ENCODE assay signal across 8 mouse cellular contexts in genomic region chr14:78849961-78850578, GRCm38 (mm10). TPM values are rescaled to one million over a fixed set of nuclear protein-coding genes. Genes with fewer than 3 reads are reported as not detected.
DNase-seq lines count a peak whose midpoint lies in the region; ATAC-seq and TF ChIP-seq lines count a peak whose summit lies in the region.

No protein-coding gene starts in this region.

- TF ChIP-seq CTCF in brain, embryonic 14.5 days (IDR thresholded peaks at IDR 0.05; ENCODE audit: borderline replicate concordance, extremely low read depth, insufficient read depth, insufficient read length): no peak

- H3K27ac ChIP-seq in hindbrain, embryonic 15.5 days (replicated peaks): no peak overlapping the region

- peak overlapping the region; percentile 82 for H3K4me2 ChIP-seq in hindbrain, embryonic 15.5 days
- H3K4me2 ChIP-seq in myocyte (ENCODE audit: low read depth): peak overlapping the region; percentile 83

- peak overlapping the region; percentile 56 for H3ac ChIP-seq in myocyte (ENCODE audit: control insufficient read depth, insufficient read length)

- H3K79me2 ChIP-seq in myocyte (ENCODE audit: control insufficient read depth, insufficient read depth): no peaks in the 10 kb centered on the region

- peaks cover 19% of the 10 kb centered on the region for H3K4me1 ChIP-seq in hindbrain, embryonic 15.5 days (replicated peaks)

- peak overlapping the region; percentile 64; the same call in 1 of the 2 replicates for H3K4me3 ChIP-seq in hindbrain, embryonic 15.5 days
- peak overlapping the region; percentile 41 for H3K4me3 ChIP-seq in myocyte

- H3K27me3 ChIP-seq in hindbrain, embryonic 15.5 days: no peaks in the 10 kb centered on the region
- no peaks in the 10 kb centered on the region for H3K27me3 ChIP-seq in myocyte (ENCODE audit: control insufficient read depth, insufficient read depth, insufficient read length)

- DNase-seq in kidney, postnatal 10 days: peak; percentile 19
- DNase-seq in kidney, postnatal 14 days: no peak
- DNase-seq in brain, embryonic 14.5 days (ENCODE audit: low read depth): peak; percentile 9
- DNase-seq in thymus, postnatal 36 days: no peak
- no peak for DNase-seq in layer of hippocampus, postnatal 25 days (ENCODE audit: extremely low spot score in 1 of 2, low spot score in 1 of 2)
- no peak for DNase-seq in layer of hippocampus, postnatal 36 days

- ATAC-seq in hindbrain, embryonic 15.5 days (ENCODE audit: low FRiP score, low read depth): no peak

- WGBS in hindbrain, embryonic 15.5 days: 46% methylated on average over 5 of the region's 5 CpGs

- TF ChIP-seq POLR2A in brain, embryonic 14.5 days (IDR thresholded peaks at IDR 0.05; ENCODE audit: borderline replicate concordance, extremely low read depth, insufficient read depth, insufficient read length, poor library complexity, severe bottlenecking): no peak
- no peak for TF ChIP-seq POLR2A in myocyte (IDR thresholded peaks at IDR 0.05; ENCODE audit: insufficient read length, low read depth)

- no peaks in the 10 kb centered on the region for H3K36me3 ChIP-seq in hindbrain, embryonic 15.5 days
- no peaks in the 10 kb centered on the region for H3K36me3 ChIP-seq in myocyte (ENCODE audit: control insufficient read depth, insufficient read depth)

- no peaks in the 10 kb centered on the region for H3K9me3 ChIP-seq in hindbrain, embryonic 15.5 days

- 0 out of 2 replicates have a peak overlapping the region, but pooled peaks have one; percentile 3 for H3K9ac ChIP-seq in hindbrain, embryonic 15.5 days

TF ChIP-seq in myocyte, 11 proteins besides CTCF, POLR2A, EP300 and RAD21:
- TF ChIP-seq TCF3 (IDR thresholded peaks at IDR 0.05; ENCODE audit: insufficient read length, low read depth) (no peak), MYOG (IDR thresholded peaks at IDR 0.05; ENCODE audit: control insufficient read depth in 1 of 3, insufficient read depth in 1 of 3, insufficient read length in 2 of 3, low read depth in 2 of 3) (no peak), TCF12 (IDR thresholded peaks at IDR 0.05; ENCODE audit: insufficient read depth, poor library complexity, severe bottlenecking) (no peak), MAX (IDR thresholded peaks at IDR 0.05; ENCODE audit: low read depth) (no peak), E2F4 (IDR thresholded peaks at IDR 0.05; ENCODE audit: insufficient read depth) (no peak), USF1 (IDR thresholded peaks at IDR 0.05; ENCODE audit: low read depth) (no peak), CEBPB (IDR thresholded peaks at IDR 0.05; ENCODE audit: insufficient read depth, poor library complexity, severe bottlenecking) (no peak), REST (IDR thresholded peaks at IDR 0.05; ENCODE audit: insufficient read depth, insufficient read length) (no peak), MYOD1 (IDR thresholded peaks at IDR 0.05; ENCODE audit: control insufficient read depth in 1 of 3, insufficient read length in 2 of 3, low read depth in 2 of 3) (no peak)

RNA-seq across cellular contexts. Expression of gene Vwa8, which starts 1.2 kb away (rescaled TPM):
- polyA plus RNA-seq in brain, embryonic 14.5 days (2012; rRNA removed): 6.5 and 8.8 TPM in 2 replicates
- 7.1 and 8.4 TPM in 2 replicates for polyA plus RNA-seq in hindbrain, embryonic 15.5 days (2015; fragmentation: Nextera tagmentation; extraction: Ambion mirVana)
- polyA plus RNA-seq in myocyte (2012; fragmentation: generic; extraction: Trizol): 20.1 TPM
- total RNA-seq in layer of hippocampus, postnatal 25 days (2021): 10 to 100 TPM; 23.3 to 28.0 TPM
- total RNA-seq in layer of hippocampus, postnatal 36 days (2021): 10 to 100 TPM; 28.4 to 28.6 TPM

Comparison
In these comparisons a context has a peak if more than half of its experiments do, and no peak if none do; other contexts are left out.
1. DNase-seq: peak in kidney, postnatal 10 days (single experiment) and brain, embryonic 14.5 days (single experiment); none in kidney, postnatal 14 days (single experiment), thymus, postnatal 36 days (0 of 2), layer of hippocampus, postnatal 25 days (0 of 2) and layer of hippocampus, postnatal 36 days (0 of 2).